Mouse (Mus musculus) lung, embryonic 16.5 days (tissue): Measurements from ENCODE around the gene Sh2d7. TPM values are rescaled to one million over a fixed set of nuclear protein-coding genes. Genes with fewer than 3 reads are reported as not detected.
A peak's percentile ranks its signal among the peaks of the same experiment; 100 is the strongest.

Experiments used
- ATAC-seq: fragments of 200-750 bp; cut with Nextera tagmentation; 2 replicates; pipeline ENCODE4 v1.8.0; 2017; ENCODE audit warnings: low read depth, mild to moderate bottlenecking, moderate library complexity
- H3K27ac ChIP-seq: fragments of 300-500 bp; sonication (generic); 2 replicates; pipeline ENCODE4 v1.5.1; 2014; ENCODE audit warnings: mild to moderate bottlenecking, control low read depth, low read length
- H3K27me3 ChIP-seq: fragments of 300-500 bp; sonication (generic); 2 replicates; pipeline ENCODE4 v1.6.1; 2014; ENCODE audit warnings: low read depth, low read length, mixed read lengths; ENCODE audit not compliant: control insufficient read depth, insufficient read depth
- H3K36me3 ChIP-seq: fragments of 300-500 bp; sonication (generic); 2 replicates; pipeline ENCODE4 v1.6.1; 2014; ENCODE audit warnings: low read length; ENCODE audit not compliant: control insufficient read depth, insufficient read depth
- H3K4me1 ChIP-seq: fragments of 300-500 bp; sonication (generic); replicated peaks from 2 replicates; pipeline ENCODE4 v1.6.1; 2014; ENCODE audit warnings: low read length, mixed read lengths; ENCODE audit not compliant: control insufficient read depth, insufficient read depth
- H3K4me2 ChIP-seq: fragments of 300-500 bp; sonication (generic); 2 replicates; pipeline ENCODE4 v1.6.1; 2014; ENCODE audit warnings: low read depth, low read length, control low read depth
- H3K4me3 ChIP-seq: fragments of 300-500 bp; sonication (generic); 2 replicates; pipeline ENCODE4 v1.5.1; 2014; ENCODE audit warnings: mild to moderate bottlenecking, low read length, control low read depth
- H3K9ac ChIP-seq: fragments of 300-500 bp; sonication (generic); 2 replicates; pipeline ENCODE4 v1.6.1; 2014; ENCODE audit warnings: low read length, control low read depth
- H3K9me3 ChIP-seq: fragments of 300-500 bp; sonication (generic); 2 replicates; pipeline ENCODE4 v1.6.1; 2016; ENCODE audit warnings: low read length; ENCODE audit not compliant: control insufficient read depth
- WGBS: fragments of 180-500 bp; shearing (Covaris S2); extraction: QIAGEN DNeasy Blood & Tissue Kit; methylation state at CpG from one replicate; pipeline ENCODE4 v1.1.7; 2014; 5-methylcytosine and 5-hydroxymethylcytosine counted together
- polyA plus RNA-seq: library from polyadenylated mRNA; unstranded; fragments of >200 nt; fragmentation: Nextera tagmentation; extraction: Ambion mirVana; gene quantifications from 2 replicates; pipeline ENCODE4 v1.2.1, GENCODE M21; 2015

The Sh2d7 gene
- not detected in 2 replicates for polyA plus RNA-seq

DNA sequence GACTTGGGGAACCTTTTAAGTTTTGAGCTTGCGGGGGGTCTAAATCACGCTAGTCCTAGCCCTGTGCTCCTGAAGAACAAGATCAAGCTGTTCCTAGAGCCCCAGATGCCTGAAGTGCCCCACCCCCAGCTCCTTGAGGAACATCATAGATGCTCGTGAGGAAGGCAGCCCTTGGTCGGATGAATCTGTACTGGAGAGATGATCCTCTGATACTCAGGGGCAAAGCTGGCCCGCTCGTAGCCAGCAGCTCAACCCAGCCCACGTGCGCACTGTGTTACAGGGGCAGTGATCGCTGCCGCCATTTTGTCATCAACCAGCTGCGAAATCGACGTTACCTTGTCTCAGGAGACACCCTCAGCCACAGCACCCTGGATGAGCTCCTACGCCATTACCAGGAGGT is at the start of gene Sh2d7:
TSS of gene Sh2d7 (plus strand) at position 301 of the 400 bp plus-strand sequence.
- WGBS = 91% methylated on average over 14 of the region's 14 CpGs
- no peak within 1 kb of the TSS for H3K9ac ChIP-seq
- H3K4me3 ChIP-seq = no peak within 1 kb of the TSS
- no peak within 1 kb of the TSS for H3K27ac ChIP-seq
- no peaks in the 10 kb centered on the region for H3K27me3 ChIP-seq
- H3K4me1 ChIP-seq = peaks cover 3% of the 10 kb centered on the region; the same call in 1 of the 2 replicates
- H3K36me3 ChIP-seq = no peaks in the 10 kb centered on the region
- no peaks in the 10 kb centered on the region for H3K9me3 ChIP-seq
- no peak for ATAC-seq
- no peak within 1 kb of the TSS for H3K4me2 ChIP-seq

DNA sequence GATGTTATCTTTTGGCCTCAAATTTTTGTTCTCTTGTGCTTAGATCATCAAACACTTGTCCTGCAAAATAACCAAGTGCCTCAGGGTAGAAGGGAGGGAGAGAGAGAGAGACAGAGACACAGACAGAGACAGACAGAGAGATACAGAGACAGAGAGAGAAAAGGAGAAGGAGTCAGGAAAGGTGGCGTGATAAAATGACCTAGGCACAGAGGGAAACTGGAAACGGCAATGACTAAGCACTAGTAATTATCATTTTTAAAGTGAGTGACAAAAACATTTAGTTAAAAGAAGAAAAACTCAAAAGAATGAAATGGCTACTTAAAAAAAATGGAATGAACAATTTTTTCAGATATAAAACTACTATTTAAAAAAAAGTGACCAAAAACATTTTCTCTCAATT is 49.2 kb upstream of the Sh2d7 start:
- Histone ChIP-seq H3K4me2 (no peak overlapping the region), H3K27ac (no peak overlapping the region), H3K27me3 (no peaks in the 10 kb centered on the region), H3K9ac (no peak overlapping the region), H3K4me3 (no peak overlapping the region), H3K9me3 (no peaks in the 10 kb centered on the region), H3K4me1 (no peaks in the 10 kb centered on the region), H3K36me3 (no peaks in the 10 kb centered on the region)
- 52% methylated on average over 2 of the region's 2 CpGs for WGBS
- ATAC-seq = no peak

DNA sequence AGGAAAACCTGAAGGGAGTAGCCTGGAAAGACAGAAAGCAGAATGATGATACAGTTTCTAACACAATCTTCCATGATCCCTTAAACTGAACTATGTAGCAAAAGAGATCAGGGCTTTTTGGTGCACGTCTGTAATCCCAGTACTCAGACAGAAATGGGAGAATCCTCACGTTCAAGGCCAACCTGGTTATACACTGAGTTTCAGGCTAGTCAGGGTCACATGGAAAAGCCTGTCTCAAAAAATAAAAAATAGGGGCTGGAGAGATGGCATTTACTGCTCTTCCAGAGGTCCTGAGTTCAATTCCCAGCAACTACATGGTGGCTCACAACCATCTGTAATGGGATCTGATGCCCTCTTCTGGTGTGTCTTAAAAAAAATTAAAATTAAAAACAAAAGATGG is 48.4 kb upstream of the Sh2d7 start:
- ATAC-seq = no peak
- no peak overlapping the region for H3K4me2 ChIP-seq
- H3K9ac ChIP-seq = no peak overlapping the region
- no peaks in the 10 kb centered on the region for H3K4me1 ChIP-seq
- H3K9me3 ChIP-seq = no peaks in the 10 kb centered on the region
- 85% methylated on average over 2 of the region's 2 CpGs for WGBS
- H3K27ac ChIP-seq = no peak overlapping the region
- no peaks in the 10 kb centered on the region for H3K27me3 ChIP-seq
- no peaks in the 10 kb centered on the region for H3K36me3 ChIP-seq
- no peak overlapping the region for H3K4me3 ChIP-seq

DNA sequence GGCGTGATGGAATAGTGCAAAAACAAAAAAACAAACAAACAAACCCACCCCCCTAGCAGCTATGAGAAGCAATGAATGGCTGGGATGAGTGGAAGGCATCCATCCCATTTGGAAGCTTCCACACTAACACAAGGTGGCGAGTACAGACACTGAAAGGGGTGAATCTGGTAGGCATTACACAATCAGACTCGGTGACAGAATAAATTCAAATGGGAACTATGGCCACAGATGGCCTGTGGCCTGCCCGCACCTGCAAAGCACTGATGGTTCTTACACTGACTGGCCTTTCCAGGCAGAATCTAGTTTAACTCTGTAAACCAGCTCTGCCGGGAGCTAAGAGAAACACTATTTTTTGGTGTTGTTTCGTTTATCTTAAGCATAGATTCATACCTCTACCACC is 39.5 kb upstream of the Sh2d7 start:
- Histone ChIP-seq H3K9me3 (no peaks in the 10 kb centered on the region), H3K27ac (no peak overlapping the region), H3K4me3 (no peak overlapping the region), H3K4me1 (0 out of 2 replicates have a peak, but pooled peaks cover 5% of the 10 kb centered on the region), H3K27me3 (peaks cover 14% of the 10 kb centered on the region), H3K9ac (no peak overlapping the region), H3K36me3 (no peaks in the 10 kb centered on the region), H3K4me2 (no peak overlapping the region)
- no peak for ATAC-seq
- WGBS = 85% methylated on average over 6 of the region's 6 CpGs

DNA sequence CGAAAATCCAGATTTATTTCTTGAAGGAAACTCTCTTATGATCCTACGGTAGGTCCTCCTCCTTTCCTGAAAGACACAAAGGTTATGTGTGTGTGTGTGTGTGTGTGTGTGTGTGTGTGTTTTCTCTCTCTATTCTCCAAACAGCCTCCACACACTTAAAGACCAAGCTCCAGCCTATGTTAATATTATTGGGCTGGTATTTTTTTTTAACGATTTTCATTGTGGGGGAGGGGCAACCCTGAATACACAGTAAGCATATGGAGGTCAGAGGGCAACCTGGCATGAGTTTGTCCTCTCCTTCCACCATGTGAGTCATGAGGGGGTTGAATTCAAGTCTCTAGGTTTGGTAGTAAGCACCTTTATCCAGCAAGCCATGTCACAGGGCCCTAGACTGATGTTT is 39.0 kb upstream of the Sh2d7 start:
- Histone ChIP-seq H3K4me2 (no peak overlapping the region), H3K9me3 (no peaks in the 10 kb centered on the region), H3K27ac (no peak overlapping the region), H3K27me3 (peaks cover 14% of the 10 kb centered on the region), H3K9ac (no peak overlapping the region), H3K4me1 (0 out of 2 replicates have a peak, but pooled peaks cover 5% of the 10 kb centered on the region), H3K36me3 (no peaks in the 10 kb centered on the region), H3K4me3 (no peak overlapping the region)
- ATAC-seq = no peak
- WGBS = 80% methylated on average over 3 of the region's 3 CpGs

DNA sequence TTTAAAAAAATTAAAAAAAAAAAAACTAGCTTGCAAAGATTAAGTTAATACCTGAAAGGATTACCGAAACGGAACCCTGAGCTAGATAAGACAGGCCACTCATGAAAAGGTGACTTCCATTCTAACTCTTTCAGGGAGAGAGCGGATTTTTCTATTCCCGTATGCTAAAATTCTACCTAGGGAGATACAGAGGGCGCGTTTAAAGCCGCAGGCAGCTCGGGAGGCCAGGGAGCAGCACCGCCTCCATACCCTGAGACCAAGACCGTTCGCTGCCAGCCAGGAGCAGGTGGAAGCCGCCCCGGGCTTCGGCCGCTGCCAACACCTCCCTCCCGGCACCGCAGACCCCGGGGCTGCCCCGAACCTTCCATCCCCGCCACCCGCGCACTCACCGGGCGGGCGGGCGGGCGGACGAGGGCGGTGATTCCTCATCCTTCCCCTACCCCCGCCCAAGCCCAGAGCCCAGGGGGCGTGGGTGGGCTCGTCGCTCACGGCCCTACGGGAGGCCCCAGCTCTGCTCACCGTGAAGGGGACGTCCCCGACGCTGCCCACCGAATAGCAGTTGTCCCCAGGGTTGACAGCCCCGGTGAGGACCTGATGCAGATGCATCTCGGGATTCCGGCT is 37.8 kb upstream of the Sh2d7 start:
- ATAC-seq = peak; percentile 47
- H3K27me3 ChIP-seq = peaks cover 14% of the 10 kb centered on the region
- H3K9me3 ChIP-seq = no peaks in the 10 kb centered on the region
- no peaks in the 10 kb centered on the region for H3K36me3 ChIP-seq
- H3K4me3 ChIP-seq = peak overlapping the region; percentile 71
- no peak overlapping the region for H3K27ac ChIP-seq
- under 1% methylated on average over 40 of the region's 43 CpGs for WGBS
- H3K9ac ChIP-seq = peak overlapping the region; percentile 72
- H3K4me1 ChIP-seq = 0 out of 2 replicates have a peak, but pooled peaks cover 5% of the 10 kb centered on the region
- H3K4me2 ChIP-seq = peak overlapping the region; percentile 100

DNA sequence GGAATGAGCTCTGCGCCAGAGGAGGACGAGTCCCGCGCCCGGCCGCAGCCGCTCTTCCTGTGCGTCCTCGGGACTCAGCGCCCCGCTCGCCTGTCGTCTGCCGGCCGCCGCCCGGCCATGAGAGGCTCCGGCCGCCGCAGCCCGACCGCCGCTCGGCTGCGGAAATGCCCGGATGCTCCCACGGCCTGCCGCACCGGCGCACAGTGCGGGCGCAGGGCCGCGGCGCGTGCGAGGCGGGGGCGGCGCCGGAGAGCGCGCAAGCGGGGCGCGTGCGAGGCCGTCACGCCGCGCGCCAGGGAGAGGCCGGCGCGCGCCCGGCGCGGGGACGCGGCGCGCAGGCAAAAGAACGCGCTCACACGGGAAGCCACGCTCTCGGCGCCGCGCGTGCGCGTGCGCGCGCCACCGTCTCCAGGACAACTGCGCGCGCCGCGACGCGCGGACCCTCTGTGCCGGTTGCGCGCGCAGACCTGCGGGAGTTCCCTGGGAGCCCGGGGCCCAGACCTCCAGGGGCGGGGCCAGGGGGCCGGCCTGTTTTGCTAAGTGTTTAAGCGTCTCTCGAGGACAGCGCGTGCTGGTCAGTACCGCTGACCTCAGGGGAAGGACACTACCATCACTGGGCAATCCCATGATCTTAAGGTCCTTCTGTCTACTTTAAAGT is 37.2 kb upstream of the Sh2d7 start, which contains the start of gene Dmxl2:
TSS of gene Dmxl2 (minus strand) at position 174 of the 658 bp plus-strand sequence.
- H3K4me2 ChIP-seq = peak within 1 kb of the TSS; percentile 100
- under 1% methylated on average over 51 of the region's 99 CpGs for WGBS

DNA sequence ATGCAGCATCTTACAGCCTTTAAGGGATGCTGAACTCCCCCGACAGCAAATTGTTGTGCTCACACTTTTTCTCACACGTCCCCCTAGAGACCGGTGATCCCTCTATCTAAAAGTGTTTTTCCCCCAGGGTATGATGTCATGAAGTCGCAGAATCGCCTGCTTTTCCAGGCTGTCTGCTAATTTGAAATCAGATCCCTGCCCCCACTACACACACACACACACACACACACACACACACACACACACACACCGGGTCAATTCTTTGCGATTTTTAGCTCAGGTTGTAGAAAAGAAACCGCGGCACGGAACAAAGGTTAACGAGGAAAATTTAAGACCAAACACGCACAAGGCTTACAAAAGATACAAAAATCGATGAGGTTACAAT is 36.7 kb upstream of the Sh2d7 start:
- WGBS = 5% methylated on average over 13 of the region's 13 CpGs
- Histone ChIP-seq H3K4me3 (peak overlapping the region; percentile 71), H3K4me1 (0 out of 2 replicates have a peak, but pooled peaks cover 5% of the 10 kb centered on the region), H3K36me3 (no peaks in the 10 kb centered on the region), H3K4me2 (peak overlapping the region; percentile 100), H3K9me3 (no peaks in the 10 kb centered on the region), H3K27me3 (peaks cover 14% of the 10 kb centered on the region), H3K9ac (peak overlapping the region; percentile 72; the same call in 1 of the 2 replicates), H3K27ac (no peak overlapping the region)
- no peak for ATAC-seq

More for the DNA sequence above, 37.2 kb upstream of the Sh2d7 start, which contains the start of gene Dmxl2:
- Histone ChIP-seq H3K9ac (peak within 1 kb of the TSS; percentile 72), H3K9me3 (no peaks in the 10 kb centered on the region), H3K4me1 (0 out of 2 replicates have a peak, but pooled peaks cover 5% of the 10 kb centered on the region), H3K36me3 (no peaks in the 10 kb centered on the region), H3K4me3 (peak within 1 kb of the TSS; percentile 71), H3K27me3 (peaks cover 14% of the 10 kb centered on the region), H3K27ac (no peak within 1 kb of the TSS)
- ATAC-seq = peak; percentile 94

DNA sequence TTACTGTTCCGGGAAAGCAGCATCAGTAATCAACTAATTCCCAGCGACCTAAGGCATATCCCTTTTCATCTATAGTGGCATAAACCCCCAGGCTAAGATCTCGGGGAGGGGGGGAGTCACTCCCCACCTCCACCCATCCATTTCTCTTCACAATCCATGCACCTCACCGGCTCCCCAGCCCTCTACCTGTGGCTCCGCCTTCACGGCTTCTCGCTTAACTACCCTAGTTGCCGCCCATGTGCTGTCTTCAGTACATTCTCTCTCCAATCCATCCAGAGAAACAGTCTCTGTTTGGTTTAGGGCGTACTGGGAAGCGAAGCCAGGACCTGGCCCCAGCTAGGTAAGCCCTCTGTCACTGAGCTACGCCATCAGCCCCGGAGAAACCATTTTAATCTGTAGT is 35.9 kb upstream of the Sh2d7 start:
- Histone ChIP-seq H3K27ac (no peak overlapping the region), H3K27me3 (peaks cover 14% of the 10 kb centered on the region), H3K9me3 (no peaks in the 10 kb centered on the region), H3K4me1 (0 out of 2 replicates have a peak, but pooled peaks cover 5% of the 10 kb centered on the region), H3K4me3 (no peak overlapping the region), H3K4me2 (peak overlapping the region; percentile 15; the same call in 1 of the 2 replicates), H3K36me3 (no peaks in the 10 kb centered on the region), H3K9ac (no peak overlapping the region)
- no peak for ATAC-seq
- WGBS = 6% methylated on average over 12 of the region's 12 CpGs
